Comparison of ENCODE assay signal across 9 mouse cellular contexts in the genomic region with DNA sequence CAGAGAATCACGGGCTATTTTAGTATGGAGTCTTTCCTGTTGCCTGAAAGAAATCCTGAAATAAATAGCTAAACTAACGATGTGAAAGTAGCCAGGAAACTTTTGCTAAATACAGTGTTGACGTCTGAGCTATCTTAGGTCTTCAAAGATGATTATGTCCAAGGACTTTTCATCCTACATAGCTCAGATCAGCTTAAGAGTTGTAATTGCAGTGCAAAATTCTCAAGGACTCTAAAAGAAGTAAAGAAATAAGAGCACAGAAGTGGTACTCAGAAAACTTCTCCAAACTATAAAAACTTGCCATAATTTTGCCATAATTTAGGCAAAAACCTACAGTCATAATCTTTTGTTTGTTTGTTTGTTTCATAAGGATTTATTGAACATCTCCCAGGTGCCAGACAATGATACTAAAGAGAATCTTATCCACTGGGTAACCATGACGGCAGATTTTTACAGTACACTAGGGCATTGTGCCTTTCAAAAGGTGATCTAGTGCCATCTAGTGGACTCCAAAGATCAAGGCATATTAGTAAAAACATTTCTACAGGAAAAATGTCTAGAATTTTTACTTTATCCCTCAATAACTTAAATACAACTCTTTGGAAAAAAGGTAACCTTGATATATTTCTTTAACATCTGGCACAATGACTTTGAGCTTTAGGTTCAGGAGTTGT. TPM values are rescaled to one million over a fixed set of nuclear protein-coding genes. Genes with fewer than 3 reads are reported as not detected.
A peak's percentile ranks its signal among the peaks of the same experiment; 100 is the strongest.
DNase-seq lines count a peak whose midpoint lies in the region; ATAC-seq and TF ChIP-seq lines count a peak whose summit lies in the region.
"Had no signal": no experiment of that assay in that cellular context is flagged by ENCODE, and none has a peak within 500 bp of the region (broad histone marks: within the 10 kb centered on the region; RNA-seq: fewer than 3 reads in every experiment).

No protein-coding gene starts in this region.

- peak; percentile 82 for ATAC-seq in forebrain, postnatal 0 days

- no peak overlapping the region for H3K4me2 ChIP-seq in forebrain, postnatal 0 days (ENCODE audit: low read depth)
- H3K4me2 ChIP-seq: heart, embryonic 13.5 days had no signal

- H3K9ac ChIP-seq in forebrain, postnatal 0 days, result no peak overlapping the region
- H3K9ac ChIP-seq: heart, embryonic 13.5 days had no signal

- H3K4me3 ChIP-seq in forebrain, postnatal 0 days (ENCODE audit: low read depth, low read length), result no peak overlapping the region
- H3K4me3 ChIP-seq: heart, embryonic 13.5 days had no signal

- 32% methylated on average over 4 of the region's 4 CpGs for WGBS in forebrain, postnatal 0 days

- H3K36me3 ChIP-seq in forebrain, postnatal 0 days (ENCODE audit: insufficient read depth), result no peaks in the 10 kb centered on the region
- H3K36me3 ChIP-seq: heart, embryonic 13.5 days had no signal

- peak; percentile 73 for TF ChIP-seq CTCF in forebrain, postnatal 0 days (IDR thresholded peaks at IDR 0.05; ENCODE audit: low read depth)

- no peaks in the 10 kb centered on the region for H3K9me3 ChIP-seq in forebrain, postnatal 0 days (ENCODE audit: low read length)
- H3K9me3 ChIP-seq: heart, embryonic 13.5 days had no signal

- peak; percentile 11 to 31 for DNase-seq in cerebellum, postnatal 14 days
- DNase-seq in cerebellum, adult 8-10 months, result no peak
- peak; percentile 2 for DNase-seq in lung, postnatal 10 days
- no peak for DNase-seq in lung, adult 18-20 months
- peak; percentile 66 for DNase-seq in forebrain, postnatal 0 days
- DNase-seq in retina, embryonic 14.5 days (ENCODE audit: low spot score), result peak; percentile 77
- DNase-seq in left cerebral cortex, adult 18-20 months (ENCODE audit: low spot score in 2 of 2), result no peak
- DNase-seq in adrenal gland, postnatal 14 days, result no peak

- H3K4me1 ChIP-seq in forebrain, postnatal 0 days (ENCODE audit: insufficient read depth), result no peaks in the 10 kb centered on the region
- H3K4me1 ChIP-seq: heart, embryonic 13.5 days had no signal

- no peaks in the 10 kb centered on the region for H3K27me3 ChIP-seq in forebrain, postnatal 0 days (ENCODE audit: insufficient read depth, low read length)
- H3K27me3 ChIP-seq: heart, embryonic 13.5 days had no signal

- no peak overlapping the region for H3K27ac ChIP-seq in forebrain, postnatal 0 days (ENCODE audit: low read depth, low read length)
- H3K27ac ChIP-seq: heart, embryonic 13.5 days had no signal

RNA-seq across cellular contexts. Expression of a gene that starts 41.3 kb away (rescaled TPM):
- 2.2 and 2.5 TPM in 2 replicates for total RNA-seq in forebrain, postnatal 0 days (2014; rRNA removed)
- 1.7 and 4.7 TPM in 2 replicates for polyA plus RNA-seq in forebrain, postnatal 0 days (2015; fragmentation: Nextera tagmentation; extraction: Ambion mirVana)
- 1 to 10 TPM; 3.8 to 5.1 TPM for total RNA-seq in left cerebral cortex, adult 18-20 months (2021)
- 0.70 TPM in 1 of 2 replicates, not detected in the other for total RNA-seq in adrenal gland, postnatal 14 days (2021)
- polyA plus RNA-seq: heart, embryonic 13.5 days had no signal

Comparison
In these comparisons a context has a peak if more than half of its experiments do, and no peak if none do; other contexts are left out.
1. DNase-seq: peak in cerebellum, postnatal 14 days (2 of 2), lung, postnatal 10 days (single experiment), forebrain, postnatal 0 days (single experiment) and retina, embryonic 14.5 days (single experiment); none in cerebellum, adult 8-10 months (single experiment), lung, adult 18-20 months (0 of 2), left cerebral cortex, adult 18-20 months (0 of 2) and adrenal gland, postnatal 14 days (single experiment).